Mouse (Mus musculus): ENCODE results near the gene 2010111I01Rik.

GRCm38 (mm10) chr13:63242401-63243192 is 277.9 kb downstream of the 2010111I01Rik start:
- TF ChIP-seq HCFC1 (IDR thresholded peaks at IDR 0.05; ENCODE audit: borderline replicate concordance, insufficient read depth, low read length) (no peak), ZNF384 (IDR thresholded peaks at IDR 0.05; ENCODE audit: low read depth, low read length) (no peak), ZC3H11A (IDR thresholded peaks at IDR 0.05; ENCODE audit: borderline replicate concordance, low read depth, low read length) (no peak), CHD2 (IDR thresholded peaks at IDR 0.05; ENCODE audit: low read depth, low read length) (no peak)
